Mouse (Mus musculus): ENCODE results near the gene Nudt22.

Gene Nudt22

DNA sequence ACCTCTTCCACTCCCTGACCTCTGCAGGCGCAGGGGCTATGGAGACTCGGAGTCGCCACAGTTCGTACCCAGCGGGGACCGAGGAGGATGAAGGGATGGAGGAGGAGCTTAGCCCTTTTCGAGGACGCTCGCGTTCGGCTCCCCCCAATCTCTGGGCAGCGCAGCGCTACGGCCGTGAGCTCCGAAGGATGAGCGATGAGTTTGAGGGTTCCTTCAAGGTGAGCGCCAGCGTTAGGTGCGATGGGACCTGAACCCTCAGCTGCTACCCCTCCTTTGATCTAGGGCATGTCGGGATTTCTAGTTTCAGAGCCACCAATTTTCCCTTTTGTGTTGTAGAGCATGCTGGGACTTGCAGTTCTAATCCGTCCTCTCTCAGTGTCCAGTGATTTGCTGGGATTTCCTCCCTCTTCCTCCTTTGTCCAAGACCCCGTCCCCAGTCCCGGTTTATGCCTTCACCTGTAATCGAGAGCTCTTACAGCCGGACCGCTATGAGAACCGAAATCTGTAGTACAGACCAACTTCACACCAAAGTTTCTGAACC lies 45.2 kb downstream of the Nudt22 start:
- no peak for DNase-seq (ENCODE audit: extremely low spot score, low read depth, low spot score)

DNA sequence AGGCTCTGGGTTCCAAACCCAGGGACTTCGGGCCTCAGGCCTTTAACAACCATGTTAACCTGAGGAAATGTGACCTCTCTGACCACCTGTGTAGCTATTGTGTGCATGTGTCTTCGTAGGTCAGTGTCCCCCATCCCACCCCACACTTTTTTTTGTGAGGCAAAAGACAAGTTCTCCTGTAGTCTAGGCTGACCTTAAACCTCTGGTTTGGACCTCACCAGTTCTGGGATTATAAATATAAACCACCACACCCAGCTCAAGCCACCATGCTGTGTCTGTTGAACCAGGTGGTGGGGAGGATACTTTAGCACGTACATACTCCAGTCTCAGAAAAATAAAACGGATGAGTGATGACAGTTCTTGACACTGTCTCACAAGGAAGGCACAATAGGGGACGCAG lies 46.0 kb downstream of the Nudt22 start:
- DNase-seq (ENCODE audit: extremely low spot score, low read depth, low spot score), result no peak

DNA sequence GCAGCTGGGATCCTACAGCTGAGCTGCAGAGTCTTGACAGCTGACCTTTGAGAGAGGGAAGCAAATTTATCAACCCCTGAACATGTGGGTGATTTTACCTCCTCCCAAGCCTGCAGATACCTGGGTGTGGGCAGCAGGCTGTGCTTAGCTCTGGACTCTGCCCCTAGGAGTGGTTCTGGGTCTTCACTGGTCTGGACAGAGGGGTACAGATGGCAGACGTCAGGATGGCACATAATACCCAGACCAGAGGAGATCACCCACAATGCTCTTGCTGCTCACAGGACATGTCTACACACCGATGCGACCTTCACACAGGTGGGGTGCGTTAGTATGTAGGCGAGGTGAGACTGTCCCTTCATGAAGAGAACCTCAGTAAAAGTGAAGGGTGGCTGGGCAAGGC lies 46.4 kb downstream of the Nudt22 start:
- DNase-seq (ENCODE audit: extremely low spot score, low read depth, low spot score), result no peak

- DNase-seq (ENCODE audit: extremely low spot score, low read depth, low spot score), result no peak
Observed at GRCm38 (mm10) chr19:6948186-6948585, 47.7 kb downstream of the Nudt22 start.

DNA sequence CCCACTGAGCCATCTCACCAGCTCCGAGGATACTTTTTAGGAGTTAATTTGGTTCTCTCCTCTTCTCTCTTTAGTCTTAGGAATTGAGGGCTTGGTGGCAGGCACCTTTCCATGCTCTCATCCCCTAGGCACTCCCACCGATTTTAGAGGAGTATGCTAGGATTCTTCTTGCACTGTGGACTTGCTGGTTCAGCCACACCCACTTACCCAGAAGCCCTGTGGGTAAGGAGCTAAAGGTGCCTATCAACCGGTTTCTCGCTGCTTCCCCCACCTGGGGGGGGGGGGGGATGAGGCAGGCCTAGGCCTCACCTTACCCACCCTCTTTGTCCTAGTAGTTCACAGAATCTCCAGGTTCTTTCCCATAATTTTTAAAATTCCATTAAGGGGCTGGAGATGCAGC lies 48.2 kb downstream of the Nudt22 start:
- DNase-seq (ENCODE audit: extremely low spot score, low read depth, low spot score), result no peak

DNA sequence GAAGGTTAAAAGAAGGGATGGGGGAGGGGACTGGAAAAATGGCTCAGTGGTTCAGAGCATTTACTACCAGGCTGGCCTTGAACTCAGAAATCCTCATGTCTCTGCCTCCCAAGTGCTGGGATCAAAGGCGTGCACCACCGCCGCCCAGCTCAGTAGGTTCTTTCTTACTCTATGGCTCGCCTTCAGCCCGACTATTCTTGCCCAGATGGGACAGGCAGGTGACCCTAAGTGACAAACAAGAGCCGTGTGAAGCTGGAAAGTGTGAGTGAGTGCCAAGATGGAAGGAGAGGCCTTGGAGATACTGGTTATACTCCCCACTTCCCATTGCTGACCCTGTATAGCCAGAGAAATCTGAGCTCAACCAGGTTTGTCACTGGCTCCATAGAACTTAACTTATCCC lies 52.2 kb downstream of the Nudt22 start:
- no peak for DNase-seq (ENCODE audit: extremely low spot score, low read depth, low spot score)

Data from hindlimb bud, embryonic 11.5 days (tissue).